Mouse (Mus musculus): ENCODE measurements around the gene Smc6.
A peak's percentile ranks its signal among the peaks of the same experiment; 100 is the strongest.

The Smc6 gene

GRCm38 (mm10) chr12:11281584-11281983 is 15.9 kb downstream of the Smc6 start:
- DNase-seq (ENCODE audit: low read depth, low spot score): no peak

DNA sequence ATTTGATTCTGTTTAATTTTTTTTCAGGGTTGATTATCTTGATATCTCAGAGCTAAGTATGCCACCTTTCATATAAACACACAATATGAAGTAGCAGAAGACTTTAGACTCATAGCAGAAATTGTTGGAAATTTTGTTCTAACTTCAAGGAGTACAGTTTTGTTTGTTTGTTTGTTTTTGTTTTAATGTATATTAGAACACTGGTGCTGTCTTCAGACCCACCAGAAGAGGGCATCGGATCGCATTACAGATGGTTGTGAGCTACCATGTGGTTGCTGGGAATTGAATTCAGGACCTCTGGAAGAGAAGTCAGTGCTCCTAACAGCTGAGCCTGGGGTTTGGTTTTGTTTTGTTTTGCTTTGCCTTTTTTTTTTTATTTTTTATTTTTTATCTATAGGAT is 20.7 kb downstream of the Smc6 start:
- DNase-seq (ENCODE audit: low read depth, low spot score): no peak

DNA sequence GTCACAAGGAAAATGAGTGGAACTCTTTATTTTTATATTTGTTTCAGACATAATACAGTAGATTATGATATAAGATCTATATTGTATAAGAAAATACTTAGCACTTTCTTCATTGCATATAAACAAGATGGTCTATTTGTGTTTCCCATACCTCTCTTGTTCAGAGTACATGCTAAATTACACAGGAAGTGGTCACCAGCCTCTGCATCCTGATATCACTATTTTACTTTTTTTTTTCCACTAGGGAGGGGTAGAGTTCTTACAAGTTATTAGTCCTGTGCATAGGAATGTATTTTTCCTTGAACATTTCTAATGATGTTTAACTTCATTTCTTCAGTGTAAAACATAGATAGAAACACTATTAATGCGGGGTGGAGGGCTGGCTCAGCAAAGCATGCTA is 35.2 kb downstream of the Smc6 start:
- DNase-seq (ENCODE audit: low read depth, low spot score): no peak

GRCm38 (mm10) chr12:11306753-11307645 is 41.3 kb downstream of the Smc6 start:
- no peak for DNase-seq (ENCODE audit: low read depth, low spot score)

DNA sequence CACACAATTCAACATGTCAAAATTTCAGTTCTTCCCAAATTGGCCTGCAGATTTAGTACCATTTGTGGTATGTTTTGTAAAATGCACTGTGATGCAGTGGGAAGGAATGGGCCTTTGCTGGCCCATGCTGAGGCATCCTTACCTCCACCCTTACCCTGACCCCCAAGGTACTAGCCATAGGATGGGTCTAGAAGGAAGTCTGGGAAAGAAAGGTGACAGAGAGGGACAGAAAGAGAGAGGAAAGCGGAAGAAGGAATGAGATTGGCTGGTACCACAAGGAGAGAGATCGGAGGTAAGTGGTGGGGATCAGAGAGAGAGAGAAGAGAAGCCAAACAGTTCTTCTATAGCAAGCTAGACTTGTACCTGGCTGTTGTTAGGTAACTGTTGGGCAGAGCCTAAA is 45.4 kb downstream of the Smc6 start:
- DNase-seq (ENCODE audit: low read depth, low spot score): no peak

- no peak for DNase-seq (ENCODE audit: low read depth, low spot score)
Observed at GRCm38 (mm10) chr12:11313840-11314239, 48.2 kb downstream of the Smc6 start.

- no peak for DNase-seq (ENCODE audit: low read depth, low spot score)
Observed at GRCm38 (mm10) chr12:11317671-11318070, 52.0 kb downstream of the Smc6 start.

GRCm38 (mm10) chr12:11324480-11324879 is 58.8 kb downstream of the Smc6 start:
- DNase-seq (ENCODE audit: low read depth, low spot score): no peak

DNA sequence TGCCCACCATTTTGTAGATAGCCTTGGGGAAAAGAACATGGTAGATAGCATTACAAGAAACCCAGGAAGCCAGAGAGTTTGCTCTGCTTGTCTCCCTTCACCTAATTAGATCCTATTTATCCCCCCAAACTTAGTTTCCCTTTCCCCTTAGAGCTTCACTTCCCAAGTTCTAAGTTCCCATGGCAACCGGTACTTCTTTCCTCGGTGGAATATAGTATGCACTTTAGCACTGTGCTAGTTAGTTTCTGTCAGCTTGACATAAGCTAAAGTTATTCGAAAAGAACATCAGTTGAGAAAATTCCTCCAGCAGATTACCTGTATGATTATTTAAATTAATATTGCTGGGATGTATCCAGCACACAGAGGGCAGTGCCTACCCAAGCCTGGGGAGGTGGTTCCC is 60.8 kb downstream of the Smc6 start:
- DNase-seq (ENCODE audit: low read depth, low spot score): no peak

DNA sequence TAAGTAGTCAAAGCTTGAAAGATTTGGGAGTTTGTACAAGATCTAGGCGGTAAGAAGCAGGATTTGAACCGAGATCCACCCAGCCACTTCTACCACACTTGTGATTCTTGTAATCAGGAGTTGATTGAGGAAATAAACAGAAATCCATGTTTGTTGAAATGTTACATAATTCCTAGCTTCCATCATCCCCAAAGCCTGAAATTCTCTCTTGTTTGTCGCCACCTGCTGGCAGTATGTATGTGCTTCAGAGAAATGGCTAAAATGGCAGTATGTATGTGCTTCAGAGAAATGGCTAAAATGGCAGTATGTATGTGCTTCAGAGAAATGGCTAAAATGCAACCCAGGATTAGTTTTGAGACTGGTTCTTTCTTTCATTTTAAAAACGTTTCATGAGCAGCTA is 71.2 kb downstream of the Smc6 start:
- peak; percentile 70 for DNase-seq (ENCODE audit: low read depth, low spot score)

DNA sequence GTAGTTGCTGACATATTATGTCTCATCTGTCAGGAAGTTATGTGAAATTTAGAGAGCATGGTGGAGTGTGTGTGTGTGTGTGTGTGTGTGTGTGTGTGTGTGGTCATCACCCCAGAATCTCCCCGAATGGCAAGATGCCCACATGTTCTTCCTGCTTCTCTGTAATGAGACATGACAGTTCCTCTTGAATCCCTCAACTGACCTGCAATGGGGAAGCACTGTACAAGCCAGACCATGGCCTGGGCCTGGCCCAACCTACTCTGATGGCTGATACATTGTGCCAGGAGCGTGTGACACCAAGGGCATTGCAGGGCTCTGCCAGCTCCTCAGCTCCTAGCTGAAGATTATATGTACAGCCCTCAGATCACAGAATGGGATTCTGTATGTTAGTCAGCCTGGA is 72.6 kb downstream of the Smc6 start:
- peak; percentile 24 for DNase-seq (ENCODE audit: low read depth, low spot score)

DNA sequence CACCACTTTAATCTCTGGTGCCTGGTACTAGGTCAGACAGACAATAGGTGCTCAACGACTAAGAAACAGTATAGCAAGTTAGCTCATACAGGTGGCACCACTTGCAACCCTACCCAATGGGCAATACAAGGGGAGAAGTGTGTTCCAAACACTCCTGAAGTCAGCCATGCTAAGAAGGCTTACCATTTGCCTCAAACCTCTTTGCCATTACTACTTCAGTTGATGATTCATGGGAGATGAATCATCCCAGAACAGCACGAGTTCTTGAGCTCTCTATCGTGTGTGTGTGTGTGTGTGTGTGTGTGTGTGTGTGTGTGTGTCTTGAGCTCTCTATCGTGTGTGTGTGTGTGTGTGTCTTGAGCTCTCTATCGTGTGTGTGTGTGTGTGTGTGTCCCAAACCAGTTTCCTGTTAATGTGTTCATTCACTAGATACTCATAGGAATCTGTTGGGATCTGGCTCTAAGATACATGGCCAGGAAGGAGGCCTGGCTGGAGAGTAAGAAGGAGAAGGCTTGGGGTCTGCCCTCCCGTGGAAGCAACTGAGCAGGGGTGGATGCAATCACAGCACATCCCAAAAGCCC is 76.4 kb downstream of the Smc6 start:
- peak; percentile 82 for DNase-seq (ENCODE audit: low read depth, low spot score)

DNA sequence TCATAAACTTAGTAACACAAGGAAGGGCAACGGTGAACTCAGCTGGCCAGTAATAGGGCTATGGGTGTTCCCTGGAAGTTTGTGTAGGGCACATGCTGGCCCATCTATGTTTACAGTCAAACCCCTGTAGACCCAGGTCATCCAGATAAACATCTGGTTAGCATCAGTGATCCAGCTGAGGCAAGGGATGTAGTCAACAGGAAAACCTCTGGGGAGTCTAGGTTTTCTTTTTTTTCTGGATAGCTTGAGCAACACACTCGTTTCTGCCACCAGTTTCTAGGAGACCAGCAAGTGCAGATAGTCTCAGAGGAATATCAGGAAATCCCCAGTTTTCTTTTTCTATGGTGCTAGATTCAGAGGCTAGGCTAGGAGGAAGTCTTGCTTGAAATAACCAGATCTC is 80.3 kb downstream of the Smc6 start:
- DNase-seq (ENCODE audit: low read depth, low spot score): no peak

GRCm38 (mm10) chr12:11348423-11348822 is 82.7 kb downstream of the Smc6 start:
- DNase-seq (ENCODE audit: low read depth, low spot score): peak; percentile 90

DNA sequence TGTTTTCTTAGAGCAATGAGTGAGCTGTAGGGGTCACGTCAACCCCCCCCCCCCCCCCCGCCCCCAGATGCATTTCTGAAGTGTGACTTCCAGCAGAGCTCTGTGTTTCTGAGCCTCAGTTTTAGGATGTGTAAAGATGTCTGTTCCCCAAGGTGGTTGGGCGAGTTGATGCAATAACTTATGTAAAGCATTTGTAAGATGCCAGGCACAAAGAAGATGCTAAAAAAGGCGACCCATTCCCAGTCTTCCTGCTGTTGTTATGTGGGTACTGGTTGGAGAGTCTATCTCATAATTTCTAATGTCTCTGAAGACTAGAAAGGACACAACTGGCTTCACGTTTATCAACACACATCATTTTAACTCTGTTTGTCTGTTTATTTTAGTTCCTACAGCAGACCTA is 84.2 kb downstream of the Smc6 start:
- DNase-seq (ENCODE audit: low read depth, low spot score): peak; percentile 76

DNA sequence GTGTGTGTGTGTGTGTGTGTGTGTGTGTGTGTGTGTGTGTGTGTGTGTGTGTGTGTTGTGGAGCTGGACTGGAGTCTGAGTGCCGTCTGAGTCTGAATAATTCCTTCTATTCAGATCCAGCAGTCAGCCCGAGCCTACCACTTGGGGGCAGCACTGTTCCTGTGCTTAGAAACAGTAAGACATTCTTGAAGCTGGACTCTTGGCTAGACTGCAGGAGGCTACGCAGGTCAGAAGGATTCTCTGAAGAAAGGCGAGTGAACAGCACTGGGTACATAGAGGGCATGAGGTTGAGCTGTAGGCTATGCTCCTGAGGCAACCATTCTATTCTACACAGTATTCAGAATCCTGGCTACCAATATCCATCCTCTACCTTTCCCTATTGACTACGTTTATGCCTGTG is 85.2 kb downstream of the Smc6 start:
- DNase-seq (ENCODE audit: low read depth, low spot score): peak; percentile 96

- DNase-seq (ENCODE audit: low read depth, low spot score): peak; percentile 43
Observed at GRCm38 (mm10) chr12:11362435-11362834, 96.7 kb downstream of the Smc6 start.

- DNase-seq (ENCODE audit: low read depth, low spot score): peak; percentile 31
Observed at GRCm38 (mm10) chr12:11364870-11365269, 99.2 kb downstream of the Smc6 start.

DNA sequence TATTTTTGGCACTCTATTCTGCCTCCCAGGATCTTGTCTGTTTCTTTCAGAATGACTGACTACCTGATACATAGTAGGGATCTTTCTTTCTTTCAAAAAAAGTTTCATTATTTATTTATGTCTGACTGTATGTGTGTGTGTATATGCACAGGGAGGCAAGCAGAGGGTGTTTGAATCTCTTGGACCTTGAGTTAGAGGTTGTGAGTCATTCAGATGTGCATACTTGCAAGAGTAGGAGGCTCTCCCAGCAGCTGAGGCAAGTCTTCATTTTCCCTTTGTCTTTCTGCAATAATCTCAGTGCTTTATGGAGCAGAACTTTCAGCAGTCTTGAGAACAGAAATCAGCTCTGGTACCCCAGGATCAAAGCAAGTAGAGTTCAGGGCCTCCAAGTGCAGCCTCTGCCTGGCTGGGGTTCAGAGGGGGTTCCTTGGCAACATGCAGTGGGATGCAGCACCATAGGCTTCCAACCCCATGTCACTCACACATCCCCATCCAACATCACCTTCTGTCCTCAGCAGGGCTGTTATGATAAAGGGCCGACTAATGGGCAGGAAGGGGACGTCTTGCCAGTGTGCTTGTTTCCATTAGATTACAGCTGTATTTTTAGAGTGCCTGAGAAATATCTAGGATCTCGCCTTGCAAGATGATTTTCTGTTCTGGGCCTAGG is 101.5 kb downstream of the Smc6 start:
- DNase-seq (ENCODE audit: low read depth, low spot score): peak; percentile 58

Measured in brain, adult 2 months (tissue).